Mouse (Mus musculus) urinary bladder, postnatal 4 days (tissue): ENCODE results near the gene Golph3l.
"Not testable (repeated sequence)": the region's sequence is repeated elsewhere in the genome, so short reads cannot be mapped to it uniquely, and the experiment has no call there.

Experiments used
- DNase-seq, 2 experiments: peaks; one replicate each; pipeline ENCODE4 v3.0.0; 2021 to 2022; ENCODE audit warnings: low spot score in 2 of 2

The Golph3l gene

GRCm38 (mm10) chr3:95588604-95589086 lies at the start of gene Golph3l:
Gene Golph3l (plus strand): TSS chr3:95588934.
- peak; percentile 91 to 92 for DNase-seq

- DNase-seq: no peak
These were observed 49.8 kb upstream of the Golph3l start for GRCm38 (mm10) chr3:95538936-95539335.

- no peak for DNase-seq
These were observed 48.9 kb upstream of the Golph3l start for GRCm38 (mm10) chr3:95539837-95540236.

- DNase-seq: not testable (repeated sequence)
These were observed 47.5 kb upstream of the Golph3l start for GRCm38 (mm10) chr3:95541186-95541585.

GRCm38 (mm10) chr3:95542171-95542570 lies 46.6 kb upstream of the Golph3l start:
- DNase-seq: no peak

- no peak for DNase-seq
These were observed 45.8 kb upstream of the Golph3l start for GRCm38 (mm10) chr3:95542981-95543380.

- no peak for DNase-seq
These were observed 38.6 kb upstream of the Golph3l start for GRCm38 (mm10) chr3:95550176-95550575.

- no peak for DNase-seq
These were observed 34.7 kb upstream of the Golph3l start for GRCm38 (mm10) chr3:95553986-95554385.

GRCm38 (mm10) chr3:95559437-95559836 lies 29.3 kb upstream of the Golph3l start, which contains the start of gene Hormad1:
Gene Hormad1 (plus strand): TSS chr3:95559677.
- DNase-seq: no peak

- no peak for DNase-seq
These were observed 28.0 kb upstream of the Golph3l start for GRCm38 (mm10) chr3:95560738-95561137.

- no peak for DNase-seq
These were observed 26.9 kb upstream of the Golph3l start for GRCm38 (mm10) chr3:95561826-95562225.

GRCm38 (mm10) chr3:95569585-95569984 lies 19.1 kb upstream of the Golph3l start:
- no peak for DNase-seq

GRCm38 (mm10) chr3:95587754-95588603 lies 755 bp upstream of the Golph3l start:
- no peak for DNase-seq

GRCm38 (mm10) chr3:95598734-95599133 lies 10.0 kb downstream of the Golph3l start:
- no peak for DNase-seq

- no peak for DNase-seq
These were observed 12.6 kb downstream of the Golph3l start for GRCm38 (mm10) chr3:95601287-95601686.

GRCm38 (mm10) chr3:95606096-95606495 lies 17.4 kb downstream of the Golph3l start:
- DNase-seq: no peak

GRCm38 (mm10) chr3:95609195-95609594 lies 20.5 kb downstream of the Golph3l start:
- no peak for DNase-seq

- no peak for DNase-seq
These were observed 25.3 kb downstream of the Golph3l start for GRCm38 (mm10) chr3:95613996-95614395.

- DNase-seq: no peak
These were observed 29.8 kb downstream of the Golph3l start for GRCm38 (mm10) chr3:95618511-95618910.

- no peak for DNase-seq
These were observed 32.5 kb downstream of the Golph3l start for GRCm38 (mm10) chr3:95621241-95621640.

- not testable (repeated sequence) for DNase-seq
These were observed 33.7 kb downstream of the Golph3l start for GRCm38 (mm10) chr3:95622421-95622820.

GRCm38 (mm10) chr3:95623551-95623950 lies 34.8 kb downstream of the Golph3l start:
- no peak for DNase-seq

GRCm38 (mm10) chr3:95623991-95624515 lies 35.3 kb downstream of the Golph3l start:
- DNase-seq: not testable (repeated sequence)
